Mouse (Mus musculus) heart, adult 9 months (tissue): Measurements from ENCODE around the gene Fam71f1.

Source experiments
- DNase-seq, 2 experiments: peaks; one replicate each; pipeline ENCODE4 v3.0.0; 2022; ENCODE audit warnings: low spot score in 2 of 2

Gene Fam71f1

DNA sequence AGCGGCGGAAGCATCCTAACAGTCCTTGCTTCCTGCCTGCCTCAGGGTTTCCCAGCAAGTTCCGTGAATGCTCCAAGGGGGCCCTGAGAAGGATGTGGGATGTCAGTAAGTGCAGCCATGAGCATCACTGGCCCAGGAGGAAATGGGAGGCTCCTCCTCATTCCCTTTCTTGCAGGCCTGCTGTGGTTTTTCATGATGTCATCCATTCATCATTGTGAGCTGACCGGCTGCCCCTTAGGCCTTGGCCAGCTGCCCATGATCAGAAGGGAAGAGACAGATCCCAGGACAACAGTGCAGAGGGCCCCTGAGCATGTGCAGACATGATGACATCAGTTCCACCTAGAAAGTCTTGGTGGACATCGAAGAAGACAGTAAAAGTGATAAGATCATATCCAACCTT lies at the start of gene Fam71f1:
Gene Fam71f1 (plus strand): TSS at position 262 of the 400 bp plus-strand sequence.
- peak; percentile 3 to 36 for DNase-seq

DNA sequence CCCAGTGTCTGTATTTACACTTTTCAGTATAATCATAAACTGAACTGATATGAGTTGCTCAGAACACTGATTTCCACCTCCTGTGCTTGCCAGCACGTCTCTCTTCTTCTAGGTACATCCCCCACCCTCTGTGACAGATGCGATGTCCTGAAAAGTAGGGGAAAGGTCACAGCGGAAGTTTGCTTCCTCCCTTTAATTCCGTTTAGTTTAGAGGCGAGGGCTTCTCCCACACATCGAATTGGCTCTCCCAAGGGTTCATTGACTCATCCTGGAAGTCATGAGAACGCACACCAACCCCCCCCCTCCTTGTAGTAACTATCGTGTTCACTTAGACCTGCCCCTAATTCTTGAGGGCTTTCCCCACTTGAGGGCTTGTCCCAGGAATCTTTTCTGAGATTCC lies 48.0 kb upstream of the Fam71f1 start:
- peak; percentile 26 to 37 for DNase-seq

DNA sequence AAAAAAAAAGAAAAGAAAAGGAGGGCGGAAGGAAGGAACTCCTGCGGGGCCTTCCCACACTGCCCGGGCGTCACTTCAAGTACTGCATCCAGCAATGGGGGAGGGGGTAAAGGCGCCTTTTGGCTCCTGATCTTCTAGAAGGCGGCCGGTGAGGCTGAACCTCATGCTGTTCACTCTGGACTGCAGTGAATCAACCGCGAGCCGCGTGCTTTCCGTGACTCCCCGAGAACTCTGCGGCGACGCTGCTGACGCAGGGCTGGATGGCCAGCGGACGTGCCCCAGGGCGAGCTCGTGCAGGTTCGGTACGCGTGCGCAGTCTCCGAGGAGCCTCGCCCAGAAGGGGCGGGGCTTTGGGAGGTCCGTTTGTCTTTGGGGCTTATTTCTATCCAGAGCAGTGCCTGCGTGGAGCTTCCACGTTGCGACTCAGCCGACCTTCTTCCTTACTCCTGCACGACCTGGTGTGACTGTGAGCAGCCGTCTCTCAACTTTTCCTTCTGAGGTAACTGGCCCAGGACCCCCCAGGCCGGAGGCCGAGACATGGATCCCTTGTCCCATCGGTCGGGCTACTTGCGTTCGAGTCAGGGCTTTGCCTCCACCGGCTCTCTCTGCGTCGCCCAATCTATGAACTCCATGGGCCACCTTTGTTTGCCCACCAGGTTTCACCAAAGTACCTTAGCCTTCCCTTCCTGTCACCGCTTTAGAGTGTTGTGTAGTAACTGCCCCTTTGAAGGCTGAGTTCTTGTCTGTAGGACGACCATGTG lies 46.4 kb upstream of the Fam71f1 start, which contains the start of gene Hilpda:
Gene Hilpda (plus strand): TSS at position 177 of the 761 bp plus-strand sequence.
- DNase-seq = peak; percentile 94

DNA sequence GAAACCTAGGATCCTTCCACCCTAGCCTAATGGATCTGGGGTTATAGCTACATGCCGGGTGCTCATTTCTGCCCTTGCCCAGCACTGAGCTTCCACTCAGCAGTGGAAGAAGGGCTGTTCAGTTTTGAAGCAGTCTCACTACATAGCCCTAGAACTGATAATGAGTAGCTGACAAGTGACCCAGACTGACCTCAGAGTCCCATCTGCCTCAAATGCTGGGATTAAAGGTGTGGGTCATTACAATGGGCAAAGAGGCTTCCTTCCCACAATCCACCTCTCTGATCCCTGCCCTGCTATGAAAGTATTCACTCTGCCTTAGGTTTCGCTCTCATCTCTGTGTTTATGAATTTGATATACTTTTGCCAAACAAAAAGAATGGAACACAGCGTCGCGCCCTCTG lies 42.2 kb upstream of the Fam71f1 start:
- no peak for DNase-seq

DNA sequence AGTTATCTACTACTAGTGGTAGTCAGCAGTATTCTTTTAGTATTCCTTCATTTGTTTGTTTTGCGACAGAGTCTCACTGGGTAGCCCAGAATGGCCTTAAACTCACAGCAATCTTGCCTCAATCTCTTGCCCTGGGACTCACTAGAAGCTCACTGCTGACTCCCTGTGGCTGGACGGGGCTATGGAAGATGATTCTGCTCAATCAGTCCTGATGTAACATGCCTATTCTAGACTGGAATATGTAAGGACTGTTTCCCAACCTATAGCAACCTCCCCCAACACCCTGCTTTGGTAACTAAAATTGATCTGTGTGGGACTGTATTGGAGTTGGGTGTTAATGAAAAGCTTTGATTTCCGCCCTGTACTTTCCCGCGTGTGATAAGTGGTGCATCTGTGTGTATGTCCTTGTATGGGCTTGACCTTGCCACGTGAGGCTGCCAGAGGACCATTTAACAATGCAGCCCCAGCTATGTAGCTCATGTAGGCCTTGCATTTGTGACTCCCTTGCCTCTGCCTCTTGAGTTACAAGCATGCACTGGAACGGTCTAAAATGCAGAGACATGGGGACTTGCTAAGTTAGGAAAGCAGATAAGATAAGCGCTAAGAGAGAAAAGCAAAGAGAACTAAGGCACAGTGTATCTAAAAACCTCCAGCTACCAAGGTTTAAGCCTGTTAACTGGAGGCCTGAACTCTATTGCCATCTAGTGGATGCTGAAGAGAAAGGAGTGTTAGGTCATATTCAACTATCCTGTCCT lies 40.2 kb upstream of the Fam71f1 start:
- peak; percentile 44 to 57 for DNase-seq

DNA sequence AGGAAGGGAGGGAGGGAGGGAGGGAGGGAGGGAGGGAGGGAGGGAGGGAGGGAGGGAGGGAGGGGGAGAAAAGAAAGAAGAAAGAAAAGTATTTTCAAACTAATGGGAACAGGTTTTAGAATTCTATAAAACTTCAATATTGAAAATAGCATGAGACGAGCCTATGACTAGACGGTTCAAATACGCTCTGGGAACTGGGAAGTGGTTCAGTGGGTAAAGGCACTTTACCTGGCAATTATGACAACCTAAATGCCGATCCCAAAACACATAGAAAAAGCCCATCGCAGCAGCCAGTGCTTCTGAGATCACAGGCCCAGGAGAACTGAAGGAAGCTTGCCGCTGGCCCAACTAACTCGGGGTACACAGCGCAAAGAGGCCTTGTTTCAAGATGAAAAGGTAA lies 39.6 kb upstream of the Fam71f1 start, which contains the start of gene Fam71f2:
Gene Fam71f2 (plus strand): TSS at position 301 of the 400 bp plus-strand sequence.
- no peak for DNase-seq

DNA sequence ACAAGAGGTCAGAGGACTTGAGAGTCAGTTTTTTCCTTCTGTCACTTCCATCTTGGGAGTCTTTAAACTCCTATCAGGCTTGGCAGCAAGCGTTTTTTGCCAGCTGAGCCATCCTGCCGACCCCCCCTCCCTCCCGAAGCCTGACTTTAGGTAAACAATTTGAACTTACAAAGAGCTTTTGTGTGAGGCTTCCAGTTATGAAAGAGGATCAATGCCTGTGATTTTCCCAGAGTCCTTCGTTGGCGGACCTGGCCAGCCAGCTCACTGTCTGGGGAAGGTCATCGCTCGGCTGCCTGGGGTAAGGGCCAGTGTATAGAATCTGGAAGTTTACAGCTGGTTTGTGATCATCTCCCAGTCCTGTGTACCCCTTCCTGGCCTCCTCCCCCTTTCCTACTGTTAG lies 38.3 kb upstream of the Fam71f1 start:
- DNase-seq = no peak

DNA sequence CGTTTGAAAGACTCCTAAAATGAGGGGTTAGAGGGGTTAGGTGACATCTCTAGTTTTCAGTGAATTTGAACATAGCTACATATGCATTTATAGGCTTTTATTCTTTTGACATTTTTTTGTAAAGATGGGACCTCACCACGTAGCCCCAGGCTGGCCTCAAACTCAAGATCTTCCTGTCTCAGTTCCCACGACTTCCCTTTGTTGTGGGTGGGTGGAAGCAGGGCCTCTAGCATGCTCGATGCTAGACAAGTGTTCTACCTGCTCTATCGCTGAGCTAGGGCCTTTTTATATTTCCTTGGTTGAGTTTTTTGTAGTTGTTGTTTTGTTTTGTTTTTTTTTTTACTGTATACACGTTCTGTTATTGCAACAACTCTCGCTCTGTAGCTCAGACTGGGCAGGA lies 32.1 kb upstream of the Fam71f1 start:
- DNase-seq = no peak

DNA sequence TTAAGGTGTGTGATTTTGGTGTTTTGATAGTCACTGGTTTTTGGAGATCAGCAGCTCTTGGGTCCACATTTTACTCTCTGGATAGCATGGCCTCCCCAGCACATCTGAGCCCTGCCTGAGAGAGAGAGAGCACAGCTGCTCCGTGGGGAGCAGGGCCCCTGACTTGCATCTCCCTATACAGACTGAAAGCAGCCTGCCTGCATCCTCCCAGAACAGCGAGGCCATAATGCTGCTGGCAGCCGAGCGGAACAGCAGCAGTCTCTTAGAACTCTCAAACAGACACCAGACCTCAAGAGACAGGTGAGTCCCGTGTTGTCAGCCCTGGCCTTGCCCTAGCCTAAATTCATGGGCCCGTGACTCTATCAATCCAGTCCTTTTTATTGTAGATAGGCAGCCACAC lies 31.5 kb upstream of the Fam71f1 start:
- no peak for DNase-seq

DNA sequence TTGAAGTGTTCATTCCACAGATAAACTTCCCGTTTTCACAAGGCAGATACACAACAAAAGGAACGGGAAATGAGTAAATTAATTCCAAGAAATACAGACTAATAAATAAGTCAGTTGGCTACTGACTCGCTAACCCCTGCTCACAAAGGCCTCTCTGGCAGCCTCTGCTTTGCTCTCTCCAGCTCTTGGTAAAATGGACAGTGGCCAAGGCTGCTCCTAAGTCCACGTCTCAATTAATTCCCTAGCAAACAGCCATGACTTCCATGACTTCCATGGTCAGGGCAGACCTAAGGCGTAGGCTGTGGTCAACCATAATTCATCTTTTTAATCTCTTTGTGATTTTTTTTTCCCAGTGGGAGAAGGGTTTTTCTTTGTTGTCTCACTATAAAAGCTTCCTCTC lies 31.0 kb upstream of the Fam71f1 start:
- peak in 1 of 2 experiments; percentile 35 for DNase-seq

DNA sequence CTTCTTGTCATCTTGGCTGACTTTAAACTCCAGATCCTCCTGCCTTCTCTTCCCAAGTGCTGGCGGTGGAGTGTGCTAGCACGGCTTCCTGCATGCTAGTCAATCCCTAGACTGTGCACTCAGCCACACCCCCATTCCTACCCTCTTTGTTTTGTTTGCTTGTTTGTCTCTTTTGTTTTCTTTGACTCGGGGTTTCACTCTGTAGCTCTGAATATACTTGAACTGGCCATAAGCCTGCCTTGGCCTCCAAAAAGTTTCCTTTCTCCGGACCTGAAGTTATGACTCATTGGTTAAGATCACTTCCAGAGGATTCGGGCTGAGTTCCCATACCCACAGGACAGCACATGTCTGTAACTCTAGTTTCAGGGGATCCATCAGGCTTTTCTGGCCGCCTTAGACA lies 30.3 kb upstream of the Fam71f1 start:
- peak in 1 of 2 experiments; percentile 17 for DNase-seq

DNA sequence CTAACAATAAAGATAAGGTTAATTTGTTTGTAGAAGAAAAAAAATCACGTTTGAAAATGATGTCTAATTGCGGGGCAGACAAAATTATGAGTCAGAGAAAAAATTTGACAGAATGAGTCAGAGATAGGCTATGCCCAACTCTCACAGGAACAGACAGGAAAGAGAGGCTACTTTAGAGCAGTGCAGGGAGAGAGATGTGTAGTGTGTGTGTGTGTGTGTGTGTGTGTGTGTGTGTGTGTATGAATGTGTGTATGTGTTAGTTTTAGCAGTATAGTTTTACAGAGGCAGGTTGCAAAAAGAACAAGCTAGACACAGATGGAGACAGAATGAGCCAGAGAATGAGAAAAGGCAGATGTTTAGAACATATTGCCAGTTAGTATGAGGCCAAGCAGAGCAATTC lies 19.8 kb upstream of the Fam71f1 start:
- DNase-seq = no peak

DNA sequence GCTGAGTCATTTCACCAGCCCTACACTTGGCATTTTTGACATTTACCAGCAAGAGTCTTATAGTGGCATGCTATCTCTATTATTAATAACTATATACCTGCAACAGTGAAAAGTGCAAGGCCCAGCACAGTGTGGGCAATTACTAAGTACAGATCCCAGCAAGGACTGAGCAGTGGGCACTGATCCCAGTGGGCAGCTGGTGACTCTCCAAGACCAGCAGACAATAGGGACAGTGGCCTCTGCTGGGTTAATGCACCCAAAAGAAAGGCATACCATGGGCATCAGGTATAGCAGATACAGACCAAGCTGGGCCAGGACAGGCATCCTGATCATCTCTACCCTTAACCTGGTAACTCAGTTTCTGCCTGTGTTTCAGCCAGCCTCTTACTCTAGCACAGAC lies 15.7 kb upstream of the Fam71f1 start:
- no peak for DNase-seq

DNA sequence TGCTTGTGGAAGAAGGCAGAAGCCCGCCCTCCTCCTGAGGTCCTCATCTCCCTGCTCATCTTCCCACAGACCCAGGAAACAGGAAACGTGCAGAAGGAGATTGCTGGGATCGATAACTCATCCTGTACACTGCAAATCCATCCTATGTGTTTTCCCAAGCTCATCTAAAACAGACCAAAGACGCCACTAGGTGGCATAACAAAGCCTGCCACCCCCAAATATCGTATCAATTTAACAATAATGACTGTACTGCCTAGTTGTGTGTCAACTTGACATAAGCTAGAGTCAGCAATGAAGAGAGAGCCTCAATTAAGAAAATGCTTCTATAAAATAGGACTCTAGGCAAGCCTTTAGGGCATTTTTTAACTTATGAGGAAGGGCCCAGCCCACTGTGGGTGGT lies 15.2 kb upstream of the Fam71f1 start:
- DNase-seq = no peak

DNA sequence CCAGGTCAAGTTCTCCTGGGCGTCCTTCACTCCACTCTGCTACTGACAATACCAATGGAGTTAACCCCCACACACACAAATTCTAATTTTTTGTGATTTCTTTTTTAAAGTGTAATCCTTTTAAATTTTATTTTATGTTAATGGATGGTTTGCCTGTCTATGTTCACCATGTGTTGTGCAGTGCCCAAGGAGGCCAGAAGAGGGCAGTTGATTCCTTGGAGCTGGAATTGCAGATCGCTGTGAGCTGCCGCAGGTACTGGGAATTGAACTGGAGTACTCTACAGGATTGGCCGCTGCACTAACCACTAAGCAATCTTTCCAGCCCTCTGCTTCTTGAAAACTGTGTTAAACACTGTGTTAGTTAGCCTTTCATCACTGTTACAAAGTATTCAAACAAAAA lies 13.5 kb upstream of the Fam71f1 start:
- no peak for DNase-seq

DNA sequence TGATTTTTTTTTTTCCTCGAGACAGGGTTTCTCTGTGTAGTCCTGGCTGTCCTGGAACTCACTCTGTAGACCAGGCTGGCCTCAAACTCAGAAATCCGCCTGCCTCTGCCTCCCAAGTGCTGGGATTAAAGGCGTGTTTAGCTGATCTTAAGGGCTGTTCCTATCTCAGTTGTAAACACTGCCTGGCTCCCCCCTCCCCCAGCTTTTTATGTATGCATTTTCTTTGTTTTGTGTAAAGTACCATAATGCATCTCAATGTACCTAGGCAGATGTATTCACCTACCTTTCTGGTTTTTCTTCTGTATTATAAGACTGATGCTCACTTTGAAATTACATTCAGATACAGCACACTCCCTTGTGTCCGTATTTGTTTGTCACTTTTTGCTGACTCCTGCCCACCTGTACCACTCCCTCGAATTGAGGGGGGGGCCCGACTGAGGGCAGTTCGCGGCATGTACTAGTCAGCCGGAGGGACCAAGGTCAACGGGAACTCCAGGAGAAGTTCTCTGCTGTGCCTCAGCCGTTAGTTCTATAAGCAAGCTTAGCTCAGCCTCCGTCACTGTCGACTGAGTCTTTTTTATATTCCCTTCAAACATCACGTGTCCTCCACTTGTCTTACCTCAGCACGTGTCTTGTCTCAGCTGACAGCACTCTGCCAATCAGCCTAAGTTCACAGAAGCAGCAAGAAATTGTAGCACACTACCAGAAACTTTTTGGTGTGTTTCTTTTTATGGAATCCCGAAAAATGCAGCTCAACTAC lies 9.9 kb upstream of the Fam71f1 start:
- DNase-seq = no peak

DNA sequence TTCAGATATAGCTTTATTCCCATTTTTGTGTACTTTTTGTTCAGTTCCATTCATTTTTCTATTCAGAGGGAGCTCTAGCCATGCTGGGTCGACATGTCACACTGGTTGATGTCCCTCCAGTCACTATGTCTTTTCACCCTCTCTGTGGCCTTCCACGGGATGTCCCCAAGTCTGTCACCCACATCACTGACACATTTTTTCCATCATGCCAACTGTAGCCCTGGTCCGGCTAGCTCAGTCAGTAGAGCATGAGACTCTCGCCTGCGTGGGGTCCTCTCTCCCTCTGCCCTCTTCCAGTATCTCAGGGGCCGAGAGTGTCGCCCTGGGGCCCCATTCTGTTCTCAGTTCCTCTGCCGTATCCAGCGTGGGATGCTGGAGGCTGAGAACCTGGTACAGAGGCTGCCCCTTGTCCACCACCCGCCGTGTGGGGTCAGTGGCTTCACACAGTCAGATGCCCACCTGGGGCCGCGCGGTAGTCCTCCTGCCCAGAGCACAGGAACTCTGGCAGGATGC lies 5.2 kb upstream of the Fam71f1 start:
- no peak for DNase-seq

DNA sequence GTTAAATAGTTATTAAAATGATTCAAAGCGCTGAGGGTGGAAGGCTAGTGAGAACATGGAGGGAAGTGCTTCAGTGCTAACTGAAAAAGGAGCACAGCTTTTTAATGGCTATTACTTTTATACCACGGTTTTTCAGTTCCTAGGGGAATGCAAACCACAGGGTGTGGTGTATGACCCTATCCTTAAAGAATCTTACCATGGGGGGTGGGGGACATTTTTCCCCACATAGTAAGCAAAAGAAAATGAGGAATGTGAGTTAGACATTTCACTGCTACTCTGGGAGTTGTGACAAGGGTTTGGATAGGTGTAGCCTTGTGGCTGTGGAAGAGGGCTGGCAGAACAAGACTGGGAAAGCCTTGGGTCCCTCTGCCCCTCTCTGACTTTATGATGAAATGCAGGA lies 1.7 kb upstream of the Fam71f1 start:
- no peak for DNase-seq

DNA sequence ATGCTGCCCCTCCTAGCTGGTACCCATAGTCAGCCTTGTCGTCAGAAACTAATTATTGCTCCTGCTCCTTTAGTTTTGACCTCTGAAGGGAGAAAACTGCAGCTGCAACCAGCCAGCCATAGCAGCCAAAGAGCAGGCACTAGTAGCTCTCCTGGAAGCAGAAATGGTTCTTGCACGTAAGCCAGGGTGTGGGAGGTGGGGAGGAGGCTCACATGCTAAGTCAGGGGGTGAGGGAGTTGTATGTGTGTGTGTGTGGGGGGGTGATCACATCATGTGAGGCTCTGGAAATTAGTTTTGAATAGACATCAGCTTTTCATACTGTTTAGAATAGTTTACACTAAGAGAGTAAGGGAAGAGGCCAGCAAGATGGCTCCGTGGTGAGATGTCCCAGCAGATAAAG lies 999 bp upstream of the Fam71f1 start:
- no peak for DNase-seq

DNA sequence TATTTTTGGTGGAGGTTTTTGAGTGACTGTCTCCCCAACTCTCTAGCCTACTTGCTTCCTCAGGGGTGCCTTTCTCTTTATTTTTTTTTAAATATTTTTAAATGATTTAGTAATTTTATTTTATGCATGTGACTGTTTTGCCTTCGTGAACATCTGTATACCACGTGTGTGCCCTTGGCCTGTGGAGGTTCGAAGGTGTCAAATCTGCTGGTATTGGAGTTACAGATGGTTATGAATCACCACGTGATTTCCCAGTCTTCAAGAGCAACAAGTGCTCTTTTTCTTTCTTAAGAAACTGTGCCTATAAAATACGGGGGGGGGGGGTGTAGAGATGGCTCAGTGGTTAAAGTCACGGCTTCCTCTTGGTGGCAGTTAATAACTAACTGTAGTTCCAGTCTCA lies 2.6 kb downstream of the Fam71f1 start:
- no peak for DNase-seq

DNA sequence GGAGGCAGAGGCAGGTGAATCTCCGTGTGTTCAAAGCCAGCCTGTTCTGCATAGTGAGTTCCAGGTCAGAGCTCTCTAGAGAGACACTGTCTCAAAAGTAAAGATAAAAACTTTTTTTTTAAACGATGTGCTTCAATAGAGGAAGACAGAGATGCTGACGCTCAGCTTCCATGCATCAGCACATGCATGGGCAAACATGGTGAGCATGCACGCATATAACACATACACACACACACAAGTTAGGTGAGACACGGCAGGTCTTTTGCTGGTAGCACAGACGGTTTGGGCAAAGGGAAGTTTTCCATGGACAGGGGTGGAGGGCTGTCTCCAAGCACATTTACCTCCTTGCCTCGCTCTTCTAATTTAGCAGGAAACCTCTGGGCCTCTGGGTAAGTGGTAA lies 3.2 kb downstream of the Fam71f1 start:
- no peak for DNase-seq

DNA sequence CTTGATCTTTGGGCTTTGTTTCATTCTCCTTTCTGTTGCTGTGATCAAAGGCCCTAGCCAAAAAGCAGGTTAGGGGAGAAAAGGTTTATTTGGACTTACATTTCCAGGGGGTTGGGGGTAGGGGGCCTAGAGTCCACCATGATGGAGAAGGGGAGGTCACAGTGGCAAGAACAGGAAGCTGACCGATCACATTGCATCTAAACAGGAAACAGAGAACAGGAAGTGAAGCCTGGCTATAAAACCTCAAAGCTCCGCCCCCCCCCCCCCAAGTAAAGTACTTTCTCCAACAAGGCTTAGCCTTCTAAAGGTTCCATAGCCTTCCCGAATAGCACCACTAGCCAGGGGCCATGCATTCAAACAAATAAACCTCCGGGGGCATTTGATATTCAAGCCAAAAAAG lies 3.8 kb downstream of the Fam71f1 start:
- DNase-seq = no peak
